Mouse (Mus musculus) hindbrain, embryonic 11.5 days (tissue): Measurements from ENCODE around the gene Mus81. TPM values are rescaled to one million over a fixed set of nuclear protein-coding genes. Genes with fewer than 3 reads are reported as not detected.

Experiments used
- ATAC-seq: fragments of 200-750 bp; cut with Nextera tagmentation; 2 replicates; pipeline ENCODE4 v1.8.0; 2017; ENCODE audit warnings: mild to moderate bottlenecking, moderate TSS enrichment, moderate library complexity; ENCODE audit not compliant: low FRiP score
- DNase-seq: peaks from one replicate; pipeline ENCODE4 v3.0.0-alpha.2; 2015; ENCODE audit warnings: low spot score
- H3K27ac ChIP-seq: fragments of 300-500 bp; sonication (generic); 2 replicates; pipeline ENCODE4 v1.5.1; 2014; ENCODE audit warnings: mild to moderate bottlenecking, low read depth, low read length
- H3K27me3 ChIP-seq: fragments of 300-500 bp; sonication (generic); 2 replicates; pipeline ENCODE4 v1.6.1; 2014; ENCODE audit warnings: mild to moderate bottlenecking, low read length, moderate library complexity, mixed read lengths; ENCODE audit not compliant: control insufficient read depth, insufficient read depth
- H3K36me3 ChIP-seq: fragments of 300-500 bp; sonication (generic); 2 replicates; pipeline ENCODE4 v1.6.1; 2014; ENCODE audit warnings: mild to moderate bottlenecking, low read length, moderate library complexity, mixed read lengths; ENCODE audit not compliant: control insufficient read depth, insufficient read depth
- H3K4me1 ChIP-seq: fragments of 300-500 bp; sonication (generic); replicated peaks from 2 replicates; pipeline ENCODE4 v1.6.1; 2014; ENCODE audit warnings: low read length, mixed read lengths; ENCODE audit not compliant: control insufficient read depth, insufficient read depth
- H3K4me2 ChIP-seq: fragments of 300-500 bp; sonication (generic); replicated peaks from 2 replicates; pipeline ENCODE4 v1.6.1; 2014; ENCODE audit warnings: mild to moderate bottlenecking, low read depth, low read length
- H3K4me3 ChIP-seq: fragments of 300-500 bp; sonication (generic); 2 replicates; pipeline ENCODE4 v1.5.1; 2014; ENCODE audit warnings: low read depth, low read length
- H3K9ac ChIP-seq: fragments of 300-500 bp; sonication (generic); 2 replicates; pipeline ENCODE4 v1.6.1; 2014; ENCODE audit warnings: low read depth, low read length
- H3K9me3 ChIP-seq: fragments of 300-500 bp; sonication (generic); 2 replicates; pipeline ENCODE4 v1.6.1; 2016; ENCODE audit warnings: low read length; ENCODE audit not compliant: control insufficient read depth
- WGBS: fragments of 180-500 bp; shearing (Covaris S2); extraction: QIAGEN DNeasy Blood & Tissue Kit; methylation state at CpG from one replicate; pipeline ENCODE4 v1.1.7; 2014; 5-methylcytosine and 5-hydroxymethylcytosine counted together
- polyA plus RNA-seq: library from polyadenylated mRNA; unstranded; fragments of >200 nt; fragmentation: Nextera tagmentation; extraction: Ambion mirVana; gene quantifications from 2 replicates; pipeline ENCODE4 v1.2.1, GENCODE M21; 2014

The Mus81 gene
- polyA plus RNA-seq, 1 experiment from 2014 or later = 44.3 TPM

GRCm38 (mm10) chr19:5477668-5478300 lies 10.4 kb downstream of the Mus81 start:
- H3K9me3 ChIP-seq = no peaks in the 10 kb centered on the region
- WGBS = 88% methylated on average over 18 of the region's 18 CpGs
- H3K4me1 ChIP-seq = peaks cover 7% of the 10 kb centered on the region
- no peak for ATAC-seq
- no peak overlapping the region for H3K27ac ChIP-seq
- no peaks in the 10 kb centered on the region for H3K36me3 ChIP-seq
- H3K4me3 ChIP-seq = no peak overlapping the region
- DNase-seq = no peak
- H3K9ac ChIP-seq = no peak overlapping the region
- no peak overlapping the region for H3K4me2 ChIP-seq
- H3K27me3 ChIP-seq = no peaks in the 10 kb centered on the region

- H3K4me3 ChIP-seq = no peak overlapping the region
- ATAC-seq = no peak
- no peak overlapping the region for H3K9ac ChIP-seq
These were observed 11.1 kb downstream of the Mus81 start for GRCm38 (mm10) chr19:5477004-5477667.

GRCm38 (mm10) chr19:5475069-5475714 lies 13.0 kb downstream of the Mus81 start:
- no peak; the same call in 1 of the 2 replicates for ATAC-seq
- WGBS = 20% methylated on average over 13 of the region's 13 CpGs
- peak; percentile 42 for DNase-seq
- peaks cover 7% of the 10 kb centered on the region for H3K4me1 ChIP-seq
- H3K9me3 ChIP-seq = no peaks in the 10 kb centered on the region
- H3K27ac ChIP-seq = 0 out of 2 replicates have a peak overlapping the region, but pooled peaks have one; percentile 54
- H3K27me3 ChIP-seq = no peaks in the 10 kb centered on the region
- H3K36me3 ChIP-seq = no peaks in the 10 kb centered on the region
- H3K9ac ChIP-seq = peak overlapping the region; percentile 86
- H3K4me3 ChIP-seq = peak overlapping the region; percentile 63
- H3K4me2 ChIP-seq = peak overlapping the region; percentile 99

More at GRCm38 (mm10) chr19:5477004-5477667, 11.1 kb downstream of the Mus81 start:
- H3K4me2 ChIP-seq = no peak overlapping the region
- DNase-seq = no peak
- 84% methylated on average over 10 of the region's 10 CpGs for WGBS
- H3K27me3 ChIP-seq = no peaks in the 10 kb centered on the region
- no peaks in the 10 kb centered on the region for H3K9me3 ChIP-seq
- H3K36me3 ChIP-seq = no peaks in the 10 kb centered on the region
- peaks cover 7% of the 10 kb centered on the region for H3K4me1 ChIP-seq
- no peak overlapping the region for H3K27ac ChIP-seq

GRCm38 (mm10) chr19:5474281-5475068 lies 13.7 kb downstream of the Mus81 start:
- Histone ChIP-seq H3K36me3 (no peaks in the 10 kb centered on the region), H3K9me3 (no peaks in the 10 kb centered on the region), H3K27ac (peak overlapping the region; percentile 54; the same call in 1 of the 2 replicates), H3K27me3 (no peaks in the 10 kb centered on the region), H3K9ac (peak overlapping the region; percentile 86), H3K4me1 (peaks cover 7% of the 10 kb centered on the region), H3K4me3 (peak overlapping the region; percentile 63), H3K4me2 (peak overlapping the region; percentile 99)
- WGBS = 1% methylated on average over 23 of the region's 68 CpGs
- DNase-seq (peak; percentile 67), ATAC-seq (peak; percentile 62; the same call in 1 of the 2 replicates)

GRCm38 (mm10) chr19:5473720-5474119 lies 14.5 kb downstream of the Mus81 start, which contains the start of gene Efemp2:
Gene Efemp2 (plus strand): TSS chr19:5473954.
- H3K4me2 ChIP-seq = peak within 1 kb of the TSS; percentile 99
- no peaks in the 10 kb centered on the region for H3K9me3 ChIP-seq
- 2% methylated on average over 22 of the region's 22 CpGs for WGBS
- no peaks in the 10 kb centered on the region for H3K36me3 ChIP-seq
- peak within 1 kb of the TSS; percentile 54; the same call in 1 of the 2 replicates for H3K27ac ChIP-seq
- peak within 1 kb of the TSS; percentile 63 for H3K4me3 ChIP-seq
- ATAC-seq (peak; percentile 71), DNase-seq (peak; percentile 79)
- peak within 1 kb of the TSS; percentile 86 for H3K9ac ChIP-seq
- H3K4me1 ChIP-seq = peaks cover 7% of the 10 kb centered on the region
- H3K27me3 ChIP-seq = no peaks in the 10 kb centered on the region

GRCm38 (mm10) chr19:5472857-5473256 lies 15.3 kb downstream of the Mus81 start:
- no peak overlapping the region for H3K9ac ChIP-seq
- DNase-seq (no peak), ATAC-seq (no peak)
- no peak overlapping the region for H3K4me2 ChIP-seq
- H3K27me3 ChIP-seq = no peaks in the 10 kb centered on the region
- WGBS = 76% methylated on average over 3 of the region's 3 CpGs
- H3K4me1 ChIP-seq = peaks cover 7% of the 10 kb centered on the region
- no peaks in the 10 kb centered on the region for H3K36me3 ChIP-seq
- H3K27ac ChIP-seq = no peak overlapping the region
- H3K9me3 ChIP-seq = no peaks in the 10 kb centered on the region
- H3K4me3 ChIP-seq = no peak overlapping the region

- H3K9ac ChIP-seq = no peak overlapping the region
- no peaks in the 10 kb centered on the region for H3K27me3 ChIP-seq
- H3K27ac ChIP-seq = no peak overlapping the region
- H3K9me3 ChIP-seq = no peaks in the 10 kb centered on the region
- ATAC-seq (no peak), DNase-seq (no peak)
- no peak overlapping the region for H3K4me3 ChIP-seq
- WGBS = 40% methylated on average over 4 of the region's 5 CpGs
- H3K4me1 ChIP-seq = peaks cover 7% of the 10 kb centered on the region
- no peaks in the 10 kb centered on the region for H3K36me3 ChIP-seq
- H3K4me2 ChIP-seq = no peak overlapping the region
These were observed 16.4 kb downstream of the Mus81 start for GRCm38 (mm10) chr19:5471846-5472245.

GRCm38 (mm10) chr19:5468374-5468773 lies 19.8 kb downstream of the Mus81 start, which contains the start of gene Ctsw:
Gene Ctsw (minus strand): TSS chr19:5468507.
- Histone ChIP-seq H3K4me3 (no peak within 1 kb of the TSS), H3K36me3 (no peaks in the 10 kb centered on the region), H3K4me1 (peaks cover 4% of the 10 kb centered on the region; the same call in 1 of the 2 replicates), H3K27ac (no peak within 1 kb of the TSS), H3K9ac (no peak within 1 kb of the TSS), H3K4me2 (no peak within 1 kb of the TSS), H3K9me3 (no peaks in the 10 kb centered on the region), H3K27me3 (no peaks in the 10 kb centered on the region)
- DNase-seq (no peak), ATAC-seq (no peak)
- WGBS = 72% methylated on average over 5 of the region's 5 CpGs
